23 mouse cellular contexts compared by ENCODE assay signal in genomic region chr6:75539703-75540102, GRCm38 (mm10).
"Had no signal": no experiment of that assay in that cellular context is flagged by ENCODE, and none has a peak within 500 bp of the region (broad histone marks: within the 10 kb centered on the region; RNA-seq: fewer than 3 reads in every experiment).

No protein-coding gene starts in this region.

- H3K4me1 ChIP-seq: heart, embryonic 13.5 days; heart, embryonic 15.5 days; hindbrain, embryonic 13.5 days; hindbrain, embryonic 15.5 days; limb, embryonic 13.5 days; limb, embryonic 15.5 days; liver, embryonic 12.5 days had no signal

- H3K27me3 ChIP-seq: forebrain, embryonic 15.5 days; heart, embryonic 13.5 days; heart, embryonic 15.5 days; hindbrain, embryonic 13.5 days; hindbrain, embryonic 15.5 days; limb, embryonic 13.5 days; limb, embryonic 15.5 days; liver, embryonic 12.5 days had no signal

- H3K4me3 ChIP-seq: forebrain, embryonic 15.5 days; heart, adult 2 months; heart, embryonic 13.5 days; heart, embryonic 15.5 days; hindbrain, embryonic 13.5 days; hindbrain, embryonic 15.5 days; limb, embryonic 13.5 days; limb, embryonic 15.5 days; liver, embryonic 12.5 days had no signal

- H3K27ac ChIP-seq: forebrain, embryonic 15.5 days; heart, adult 2 months; heart, embryonic 13.5 days; heart, embryonic 15.5 days; hindbrain, embryonic 13.5 days; hindbrain, embryonic 15.5 days; hindbrain, postnatal 0 days; limb, embryonic 13.5 days; limb, embryonic 15.5 days; liver, embryonic 12.5 days; liver, embryonic 14.5 days had no signal

- H3K9me3 ChIP-seq: forebrain, embryonic 15.5 days; heart, embryonic 13.5 days; heart, embryonic 15.5 days; hindbrain, embryonic 13.5 days; hindbrain, embryonic 15.5 days; limb, embryonic 13.5 days; limb, embryonic 15.5 days; liver, embryonic 12.5 days had no signal

- H3K36me3 ChIP-seq: forebrain, embryonic 15.5 days; heart, embryonic 13.5 days; heart, embryonic 15.5 days; hindbrain, embryonic 13.5 days; hindbrain, embryonic 15.5 days; limb, embryonic 13.5 days; limb, embryonic 15.5 days; liver, embryonic 12.5 days had no signal

- ATAC-seq: forebrain, embryonic 15.5 days; forebrain, postnatal 0 days; hindbrain, postnatal 0 days; intestine, embryonic 16.5 days; liver, embryonic 12.5 days had no signal

- H3K4me2 ChIP-seq: forebrain, embryonic 15.5 days; heart, embryonic 11.5 days; heart, embryonic 13.5 days; heart, embryonic 15.5 days; hindbrain, embryonic 13.5 days; hindbrain, embryonic 15.5 days; limb, embryonic 13.5 days; limb, embryonic 15.5 days; liver, embryonic 12.5 days had no signal

- DNase-seq: forebrain, postnatal 0 days; gastrocnemius, postnatal 14 days; gastrocnemius, postnatal 36 days; heart, adult 11 months; heart, adult 2 months; heart, postnatal 14 days; heart, postnatal 36 days; kidney, adult 2 months; layer of hippocampus, adult 9-11 months; layer of hippocampus, postnatal 36 days; left cerebral cortex, postnatal 4 days had no signal

- H3K9ac ChIP-seq: forebrain, embryonic 15.5 days; forebrain, postnatal 0 days; heart, embryonic 13.5 days; heart, embryonic 15.5 days; hindbrain, embryonic 13.5 days; hindbrain, embryonic 15.5 days; limb, embryonic 13.5 days; limb, embryonic 15.5 days; liver, embryonic 12.5 days; liver, embryonic 14.5 days had no signal
